Mouse (Mus musculus) limb, embryonic 11.5 days (tissue): ENCODE data around the gene Fblim1. TPM values are rescaled to one million over a fixed set of nuclear protein-coding genes. Genes with fewer than 3 reads are reported as not detected.

Experiments used
- ATAC-seq: fragments of 200-750 bp; cut with Nextera tagmentation; 2 replicates; pipeline ENCODE4 v1.8.0; 2017; ENCODE audit warnings: low read depth; ENCODE audit not compliant: insufficient number of reproducible peaks, low FRiP score, low TSS enrichment
- DNase-seq: peaks from one replicate; pipeline ENCODE4 v3.0.0-alpha.2; 2015; ENCODE audit warnings: low spot score
- H3K27ac ChIP-seq: fragments of 300-500 bp; sonication (generic); replicated peaks from 2 replicates; pipeline ENCODE4 v1.5.1; 2014; ENCODE audit warnings: low read depth, mild to moderate bottlenecking, low read length
- H3K27me3 ChIP-seq: fragments of 300-500 bp; sonication (generic); 2 replicates; pipeline ENCODE4 v1.6.1; 2014; ENCODE audit warnings: mild to moderate bottlenecking, low read length, mixed read lengths; ENCODE audit not compliant: control insufficient read depth, insufficient read depth
- H3K36me3 ChIP-seq: fragments of 300-500 bp; sonication (generic); 2 replicates; pipeline ENCODE4 v1.6.1; 2014; ENCODE audit warnings: mild to moderate bottlenecking, low read length, moderate library complexity, mixed read lengths; ENCODE audit not compliant: control insufficient read depth, insufficient read depth
- H3K4me1 ChIP-seq: fragments of 300-500 bp; sonication (generic); 2 replicates; pipeline ENCODE4 v1.6.1; 2014; ENCODE audit warnings: low read length, mixed read lengths; ENCODE audit not compliant: control insufficient read depth, insufficient read depth
- H3K4me2 ChIP-seq: fragments of 300-500 bp; sonication (generic); 2 replicates; pipeline ENCODE4 v1.6.1; 2014; ENCODE audit warnings: low read depth, mild to moderate bottlenecking, moderate library complexity; ENCODE audit not compliant: severe bottlenecking
- H3K4me3 ChIP-seq: fragments of 300-500 bp; sonication (generic); 2 replicates; pipeline ENCODE4 v1.5.1; 2014; ENCODE audit warnings: low read depth, low read length
- H3K9ac ChIP-seq: fragments of 300-500 bp; sonication (generic); 2 replicates; pipeline ENCODE4 v1.6.1; 2014; ENCODE audit warnings: mild to moderate bottlenecking, low read length
- H3K9me3 ChIP-seq: fragments of 300-500 bp; sonication (generic); 2 replicates; pipeline ENCODE4 v1.6.1; 2016; ENCODE audit warnings: low read length; ENCODE audit not compliant: control insufficient read depth
- WGBS: fragments of 180-500 bp; shearing (Covaris S2); extraction: QIAGEN DNeasy Blood & Tissue Kit; methylation state at CpG from one replicate; pipeline ENCODE4 v1.1.7; 2014; 5-methylcytosine and 5-hydroxymethylcytosine counted together
- polyA plus RNA-seq: library from polyadenylated mRNA; unstranded; fragments of >200 nt; fragmentation: Nextera tagmentation; extraction: Ambion mirVana; gene quantifications from 2 replicates; pipeline ENCODE4 v1.2.1, GENCODE M21; 2014

Gene Fblim1
- polyA plus RNA-seq, 1 experiment from 2014 or later = 67.2 TPM

GRCm38 (mm10) chr4:141616811-141617210 is 10.9 kb upstream of the Fblim1 start:
- 78% methylated on average over 6 of the region's 6 CpGs for WGBS
- H3K9ac ChIP-seq = no peak overlapping the region
- ATAC-seq (no peak), DNase-seq (no peak)
- no peak overlapping the region for H3K27ac ChIP-seq
- no peak overlapping the region for H3K4me2 ChIP-seq
- H3K36me3 ChIP-seq = no peaks in the 10 kb centered on the region; the same call in 1 of the 2 replicates
- H3K4me1 ChIP-seq = peaks cover 9% of the 10 kb centered on the region; the same call in 1 of the 2 replicates
- no peaks in the 10 kb centered on the region for H3K9me3 ChIP-seq
- no peaks in the 10 kb centered on the region for H3K27me3 ChIP-seq
- no peak overlapping the region for H3K4me3 ChIP-seq

- no peak for DNase-seq
- no peak for ATAC-seq
- Histone ChIP-seq H3K36me3 (no peaks in the 10 kb centered on the region; the same call in 1 of the 2 replicates), H3K9ac (no peak overlapping the region), H3K4me3 (no peak overlapping the region), H3K4me1 (peaks cover 9% of the 10 kb centered on the region; the same call in 1 of the 2 replicates), H3K27me3 (no peaks in the 10 kb centered on the region), H3K4me2 (no peak overlapping the region), H3K27ac (no peak overlapping the region), H3K9me3 (no peaks in the 10 kb centered on the region)
- 82% methylated on average over 14 of the region's 14 CpGs for WGBS
Measured at GRCm38 (mm10) chr4:141614946-141615345, 9.1 kb upstream of the Fblim1 start.

GRCm38 (mm10) chr4:141609538-141609937 is 3.6 kb upstream of the Fblim1 start:
- Histone ChIP-seq H3K4me1 (no peaks in the 10 kb centered on the region), H3K4me3 (no peak overlapping the region), H3K9ac (no peak overlapping the region), H3K27ac (no peak overlapping the region), H3K27me3 (no peaks in the 10 kb centered on the region), H3K36me3 (no peaks in the 10 kb centered on the region), H3K9me3 (no peaks in the 10 kb centered on the region), H3K4me2 (no peak overlapping the region)
- WGBS = 83% methylated on average over 6 of the region's 6 CpGs
- ATAC-seq (no peak), DNase-seq (no peak)

- ATAC-seq (no peak), DNase-seq (no peak)
- Histone ChIP-seq H3K4me2 (no peak overlapping the region), H3K4me1 (no peaks in the 10 kb centered on the region), H3K27ac (no peak overlapping the region), H3K9me3 (no peaks in the 10 kb centered on the region), H3K9ac (no peak overlapping the region), H3K4me3 (no peak overlapping the region), H3K27me3 (no peaks in the 10 kb centered on the region), H3K36me3 (no peaks in the 10 kb centered on the region)
- WGBS = 87% methylated on average over 5 of the region's 5 CpGs
Measured at GRCm38 (mm10) chr4:141605421-141605820, 475 bp downstream of the Fblim1 start.

- Histone ChIP-seq H3K4me3 (no peak overlapping the region), H3K4me2 (no peak overlapping the region), H3K27me3 (no peaks in the 10 kb centered on the region), H3K36me3 (no peaks in the 10 kb centered on the region), H3K9me3 (no peaks in the 10 kb centered on the region), H3K9ac (no peak overlapping the region), H3K4me1 (no peaks in the 10 kb centered on the region), H3K27ac (no peak overlapping the region)
- 80% methylated on average over 8 of the region's 8 CpGs for WGBS
- DNase-seq = no peak
- no peak for ATAC-seq
Measured at GRCm38 (mm10) chr4:141604493-141604892, 1.4 kb downstream of the Fblim1 start.

GRCm38 (mm10) chr4:141603921-141604320 is 2.0 kb downstream of the Fblim1 start:
- WGBS = 75% methylated on average over 4 of the region's 4 CpGs
- DNase-seq (no peak), ATAC-seq (no peak)
- Histone ChIP-seq H3K27me3 (no peaks in the 10 kb centered on the region), H3K27ac (no peak overlapping the region), H3K9ac (no peak overlapping the region), H3K36me3 (no peaks in the 10 kb centered on the region), H3K4me1 (0 out of 2 replicates have a peak, but pooled peaks cover under 1% of the 10 kb centered on the region), H3K4me3 (no peak overlapping the region), H3K4me2 (no peak overlapping the region), H3K9me3 (no peaks in the 10 kb centered on the region)

- Histone ChIP-seq H3K9me3 (no peaks in the 10 kb centered on the region), H3K4me2 (no peak overlapping the region), H3K9ac (no peak overlapping the region), H3K4me3 (no peak overlapping the region), H3K27ac (no peak overlapping the region), H3K4me1 (0 out of 2 replicates have a peak, but pooled peaks cover 5% of the 10 kb centered on the region), H3K27me3 (no peaks in the 10 kb centered on the region), H3K36me3 (no peaks in the 10 kb centered on the region)
- DNase-seq (no peak), ATAC-seq (no peak)
- WGBS = 76% methylated on average over 11 of the region's 11 CpGs
Measured at GRCm38 (mm10) chr4:141602523-141603223, 3.2 kb downstream of the Fblim1 start.

GRCm38 (mm10) chr4:141601148-141601862 is 4.6 kb downstream of the Fblim1 start:
- no peak overlapping the region for H3K27ac ChIP-seq
- DNase-seq (no peak), ATAC-seq (no peak)
- no peak overlapping the region for H3K9ac ChIP-seq
- H3K27me3 ChIP-seq = no peaks in the 10 kb centered on the region
- 69% methylated on average over 12 of the region's 12 CpGs for WGBS
- H3K36me3 ChIP-seq = no peaks in the 10 kb centered on the region
- no peaks in the 10 kb centered on the region for H3K9me3 ChIP-seq
- no peak overlapping the region for H3K4me2 ChIP-seq
- H3K4me1 ChIP-seq = 0 out of 2 replicates have a peak, but pooled peaks cover 5% of the 10 kb centered on the region
- no peak overlapping the region for H3K4me3 ChIP-seq
